Comparison of ENCODE assay signal across 7 mouse cellular contexts in the genomic region with DNA sequence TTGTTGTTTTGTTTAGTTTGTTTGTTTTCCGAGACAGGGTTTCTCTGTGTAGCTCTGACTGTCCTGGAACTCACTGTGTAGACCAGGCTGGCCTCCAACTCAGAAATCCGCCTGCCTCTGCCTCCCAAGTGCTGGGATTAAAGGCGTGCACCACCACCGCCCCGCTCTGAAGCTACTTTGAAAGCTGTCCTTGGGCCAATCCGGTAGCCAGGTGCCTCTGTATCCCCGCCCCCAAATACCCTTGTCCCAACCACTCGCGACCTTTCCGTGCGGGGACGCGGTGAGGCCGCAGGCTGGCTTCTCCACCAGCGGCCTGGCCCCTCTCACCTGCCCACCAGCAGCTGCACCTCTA. TPM values are rescaled to one million over a fixed set of nuclear protein-coding genes. Genes with fewer than 3 reads are reported as not detected.
DNase-seq lines count a peak whose midpoint lies in the region; ATAC-seq and TF ChIP-seq lines count a peak whose summit lies in the region.
"Not testable (repeated sequence)": the region's sequence is repeated elsewhere in the genome, so short reads cannot be mapped to it uniquely, and the experiment has no call there.

No protein-coding gene starts in this region.

- TF ChIP-seq CTCF in embryonic fibroblast, embryonic 13.5 days (IDR thresholded peaks at IDR 0.05; ENCODE audit: borderline replicate concordance, insufficient read depth, low read length); hindbrain, postnatal 0 days (IDR thresholded peaks at IDR 0.05; ENCODE audit: low read depth); lung, postnatal 0 days (IDR thresholded peaks at IDR 0.05): not testable (repeated sequence)

- peak overlapping the region; percentile 67 for H3K4me3 ChIP-seq in embryonic fibroblast, embryonic 13.5 days (ENCODE audit: insufficient read depth, low read length)
- H3K4me3 ChIP-seq in heart, embryonic 10.5 days, result peak overlapping the region; percentile 85
- peak overlapping the region; percentile 64 for H3K4me3 ChIP-seq in hindbrain, postnatal 0 days (ENCODE audit: low read length)
- peak overlapping the region; percentile 72 for H3K4me3 ChIP-seq in limb, embryonic 12.5 days (replicated peaks)
- H3K4me3 ChIP-seq in lung, postnatal 0 days (ENCODE audit: low read depth, low read length), result peak overlapping the region; percentile 80
- peak overlapping the region; percentile 70 for H3K4me3 ChIP-seq in neural tube, embryonic 11.5 days (ENCODE audit: low read depth, low read length)

- H3K27ac ChIP-seq in embryonic fibroblast, embryonic 13.5 days (ENCODE audit: insufficient read depth, low read length), result peak overlapping the region; percentile 87
- H3K27ac ChIP-seq in heart, embryonic 10.5 days, result peak overlapping the region; percentile 98
- H3K27ac ChIP-seq in hindbrain, postnatal 0 days, result peak overlapping the region; percentile 97
- peak overlapping the region; percentile 93 for H3K27ac ChIP-seq in limb, embryonic 12.5 days
- H3K27ac ChIP-seq in lung, postnatal 0 days (ENCODE audit: low read length), result peak overlapping the region; percentile 94
- peak overlapping the region; percentile 81 for H3K27ac ChIP-seq in neural tube, embryonic 11.5 days (ENCODE audit: low read depth, low read length)

- peak overlapping the region; percentile 64 for H3K9ac ChIP-seq in hindbrain, postnatal 0 days (replicated peaks; ENCODE audit: low read length)
- peak overlapping the region; percentile 70 for H3K9ac ChIP-seq in limb, embryonic 12.5 days (replicated peaks)
- H3K9ac ChIP-seq in lung, postnatal 0 days (replicated peaks; ENCODE audit: low read depth), result peak overlapping the region; percentile 66
- peak overlapping the region; percentile 81 for H3K9ac ChIP-seq in neural tube, embryonic 11.5 days (ENCODE audit: low read length)

- H3K4me2 ChIP-seq in hindbrain, postnatal 0 days (ENCODE audit: low read depth, low read length), result peak overlapping the region; percentile 58
- peak overlapping the region; percentile 53 for H3K4me2 ChIP-seq in limb, embryonic 12.5 days
- peak overlapping the region; percentile 54 for H3K4me2 ChIP-seq in lung, postnatal 0 days (replicated peaks; ENCODE audit: low read depth, low read length)
- H3K4me2 ChIP-seq in neural tube, embryonic 11.5 days (ENCODE audit: low read depth), result peak overlapping the region; percentile 27

- H3K36me3 ChIP-seq in heart, embryonic 10.5 days; hindbrain, postnatal 0 days (ENCODE audit: insufficient read depth, low read length); limb, embryonic 12.5 days; lung, postnatal 0 days (ENCODE audit: insufficient read depth, low read length); neural tube, embryonic 11.5 days (ENCODE audit: control insufficient read depth, insufficient read depth, low read length): not testable (repeated sequence)

- not testable (repeated sequence) for H3K4me1 ChIP-seq in embryonic fibroblast, embryonic 13.5 days (ENCODE audit: control insufficient read depth, insufficient read depth, low read length); heart, embryonic 10.5 days; hindbrain, postnatal 0 days (ENCODE audit: insufficient read depth, low read length); limb, embryonic 12.5 days (replicated peaks); lung, postnatal 0 days (ENCODE audit: insufficient read depth, low read depth, low read length); neural tube, embryonic 11.5 days (ENCODE audit: control insufficient read depth, insufficient read depth, low read length)

- WGBS in heart, embryonic 10.5 days, result 5% methylated on average over 15 of the region's 15 CpGs
- 6% methylated on average over 15 of the region's 15 CpGs for WGBS in hindbrain, postnatal 0 days
- 6% methylated on average over 15 of the region's 15 CpGs for WGBS in limb, embryonic 12.5 days
- 5% methylated on average over 15 of the region's 15 CpGs for WGBS in lung, postnatal 0 days
- 5% methylated on average over 15 of the region's 15 CpGs for WGBS in neural tube, embryonic 11.5 days

- H3K27me3 ChIP-seq in heart, embryonic 10.5 days (ENCODE audit: insufficient read depth, poor library complexity, severe bottlenecking); hindbrain, postnatal 0 days (ENCODE audit: insufficient read depth, low read length); limb, embryonic 12.5 days; lung, postnatal 0 days (replicated peaks; ENCODE audit: insufficient read depth, low read length); neural tube, embryonic 11.5 days (ENCODE audit: control insufficient read depth, insufficient read depth, low read length): not testable (repeated sequence)

- peak; percentile 93 for DNase-seq in ZHBTc4 (ENCODE audit: low read depth, low spot score)
- DNase-seq in heart, embryonic 10.5 days (ENCODE audit: low spot score); hindbrain, postnatal 0 days (ENCODE audit: low spot score); lung, postnatal 0 days (ENCODE audit: low spot score); neural tube, embryonic 11.5 days (ENCODE audit: low spot score): not testable (repeated sequence)

- not testable (repeated sequence) for TF ChIP-seq EP300 in lung, postnatal 0 days (IDR thresholded peaks at IDR 0.05)

- not testable (repeated sequence) for H3K9me3 ChIP-seq in heart, embryonic 10.5 days; hindbrain, postnatal 0 days (ENCODE audit: low read length); limb, embryonic 12.5 days; lung, postnatal 0 days (ENCODE audit: low read length); neural tube, embryonic 11.5 days (ENCODE audit: control insufficient read depth, low read length)

- not testable (repeated sequence) for TF ChIP-seq POLR2A in embryonic fibroblast, embryonic 13.5 days (IDR thresholded peaks at IDR 0.05; ENCODE audit: low read depth, low read length)

- ATAC-seq in hindbrain, postnatal 0 days, result peak; percentile 60
- not testable (repeated sequence) for ATAC-seq in limb, embryonic 12.5 days (ENCODE audit: insufficient number of reproducible peaks, insufficient read depth, low FRiP score, low TSS enrichment, low read depth)
- ATAC-seq in lung, postnatal 0 days, result peak; percentile 57
- ATAC-seq in neural tube, embryonic 11.5 days (ENCODE audit: insufficient read depth, low FRiP score, low TSS enrichment), result peak; percentile 75

RNA-seq across cellular contexts. Expression of gene Slx4ip, which starts 0.3 kb away (rescaled TPM):
- 7.2 and 7.4 TPM in 2 replicates for polyA plus RNA-seq in embryonic fibroblast, embryonic 13.5 days (2011; ENCODE audit: insufficient read length, low read depth, missing spikeins)
- polyA plus RNA-seq in heart, embryonic 10.5 days (2016; fragmentation: Nextera tagmentation; extraction: Ambion mirVana), result 4.9 and 5.9 TPM in 2 replicates
- total RNA-seq in hindbrain, postnatal 0 days (2014; rRNA removed), result 7.0 and 7.3 TPM in 2 replicates
- 8.1 TPM in 2 replicates for polyA plus RNA-seq in hindbrain, postnatal 0 days (2015; fragmentation: Nextera tagmentation; extraction: Ambion mirVana)
- polyA plus RNA-seq in limb, embryonic 12.5 days (2016; fragmentation: Nextera tagmentation; extraction: Ambion mirVana), result 8.8 and 9.0 TPM in 2 replicates
- 3.1 and 3.2 TPM in 2 replicates for polyA plus RNA-seq in lung, postnatal 0 days (2015; fragmentation: Nextera tagmentation; extraction: Ambion mirVana)
- polyA plus RNA-seq in neural tube, embryonic 11.5 days (2014; fragmentation: Nextera tagmentation; extraction: Ambion mirVana), result 8.7 and 9.4 TPM in 2 replicates

RNA-seq across cellular contexts. Expression of gene AL731706.1, which starts 0.5 kb away (rescaled TPM):
- 6.8 and 10.4 TPM in 2 replicates for polyA plus RNA-seq in embryonic fibroblast, embryonic 13.5 days (2011; ENCODE audit: insufficient read length, low read depth, missing spikeins)
- polyA plus RNA-seq in heart, embryonic 10.5 days (2016; fragmentation: Nextera tagmentation; extraction: Ambion mirVana), result 29.2 and 39.2 TPM in 2 replicates
- total RNA-seq in hindbrain, postnatal 0 days (2014; rRNA removed), result 8.3 and 14.2 TPM in 2 replicates
- 19.4 and 20.6 TPM in 2 replicates for polyA plus RNA-seq in hindbrain, postnatal 0 days (2015; fragmentation: Nextera tagmentation; extraction: Ambion mirVana)
- 26.7 and 28.2 TPM in 2 replicates for polyA plus RNA-seq in limb, embryonic 12.5 days (2016; fragmentation: Nextera tagmentation; extraction: Ambion mirVana)
- 24.3 and 24.8 TPM in 2 replicates for polyA plus RNA-seq in lung, postnatal 0 days (2015; fragmentation: Nextera tagmentation; extraction: Ambion mirVana)
- polyA plus RNA-seq in neural tube, embryonic 11.5 days (2014; fragmentation: Nextera tagmentation; extraction: Ambion mirVana), result 26.0 and 26.3 TPM in 2 replicates

RNA-seq across cellular contexts. Expression of gene Mkks, which starts 0.5 kb away (rescaled TPM):
- polyA plus RNA-seq in embryonic fibroblast, embryonic 13.5 days (2011; ENCODE audit: insufficient read length, low read depth, missing spikeins), result 15.9 and 20.6 TPM in 2 replicates
- 17.0 and 17.8 TPM in 2 replicates for polyA plus RNA-seq in heart, embryonic 10.5 days (2016; fragmentation: Nextera tagmentation; extraction: Ambion mirVana)
- 6.4 and 9.4 TPM in 2 replicates for total RNA-seq in hindbrain, postnatal 0 days (2014; rRNA removed)
- 6.4 and 10.5 TPM in 2 replicates for polyA plus RNA-seq in hindbrain, postnatal 0 days (2015; fragmentation: Nextera tagmentation; extraction: Ambion mirVana)
- 12.0 and 13.1 TPM in 2 replicates for polyA plus RNA-seq in limb, embryonic 12.5 days (2016; fragmentation: Nextera tagmentation; extraction: Ambion mirVana)
- polyA plus RNA-seq in lung, postnatal 0 days (2015; fragmentation: Nextera tagmentation; extraction: Ambion mirVana), result 6.7 and 7.6 TPM in 2 replicates
- polyA plus RNA-seq in neural tube, embryonic 11.5 days (2014; fragmentation: Nextera tagmentation; extraction: Ambion mirVana), result 15.8 and 16.5 TPM in 2 replicates

RNA-seq across cellular contexts. Expression of gene AL731706.2, which starts 5.2 kb away (rescaled TPM):
- 8.8 and 17.9 TPM in 2 replicates for polyA plus RNA-seq in embryonic fibroblast, embryonic 13.5 days (2011; ENCODE audit: insufficient read length, low read depth, missing spikeins)
- 52.5 and 54.5 TPM in 2 replicates for polyA plus RNA-seq in heart, embryonic 10.5 days (2016; fragmentation: Nextera tagmentation; extraction: Ambion mirVana)
- not detected in 2 replicates for total RNA-seq in hindbrain, postnatal 0 days (2014; rRNA removed)
- 18.2 and 21.4 TPM in 2 replicates for polyA plus RNA-seq in hindbrain, postnatal 0 days (2015; fragmentation: Nextera tagmentation; extraction: Ambion mirVana)
- polyA plus RNA-seq in limb, embryonic 12.5 days (2016; fragmentation: Nextera tagmentation; extraction: Ambion mirVana), result 26.8 and 28.0 TPM in 2 replicates
- polyA plus RNA-seq in lung, postnatal 0 days (2015; fragmentation: Nextera tagmentation; extraction: Ambion mirVana), result 21.4 and 24.6 TPM in 2 replicates
- polyA plus RNA-seq in neural tube, embryonic 11.5 days (2014; fragmentation: Nextera tagmentation; extraction: Ambion mirVana), result 30.4 and 31.2 TPM in 2 replicates
